Mouse (Mus musculus) liver, embryonic 14.5 days (tissue): Measurements from ENCODE around the gene Spsb4.

Experiments
- CTCF ChIP-seq: IDR thresholded peaks from 2 replicates; pipeline ENCODE4 v1.5.1; 2016; ENCODE audit warnings: antibody characterized with exemption, low read depth, control low read depth
- EP300 ChIP-seq: IDR thresholded peaks from 2 replicates; pipeline ENCODE4 v1.6.1; 2016; ENCODE audit warnings: antibody characterized with exemption, low read depth

DNA sequence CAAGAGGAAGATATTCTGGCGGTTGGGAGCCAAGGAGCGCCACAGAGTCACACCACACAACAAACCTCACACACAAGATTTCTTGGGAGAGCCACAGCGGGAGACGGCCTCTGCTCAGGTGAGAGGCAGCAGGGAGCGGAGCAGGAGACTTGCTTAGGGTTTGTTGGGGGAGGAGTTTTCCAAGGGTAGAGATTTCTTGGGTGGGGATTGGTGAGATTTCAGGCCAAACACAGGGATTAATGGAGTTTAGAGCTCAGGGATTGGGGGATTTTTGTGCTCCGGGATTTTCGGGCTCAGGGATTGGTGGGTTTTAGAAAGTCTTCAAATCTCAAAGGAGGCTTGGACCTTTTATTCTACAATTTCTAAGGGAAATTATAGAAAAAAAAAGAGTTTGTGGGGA is 5.8 kb upstream of the Spsb4 start:
- TF ChIP-seq EP300 (no peak), CTCF (no peak)
